Mouse (Mus musculus): ENCODE measurements around the gene Mpv17l2. TPM values are rescaled to one million over a fixed set of nuclear protein-coding genes. Genes with fewer than 3 reads are reported as not detected.

The Mpv17l2 gene
- polyA plus RNA-seq, 1 experiment = 17.7 TPM

DNA sequence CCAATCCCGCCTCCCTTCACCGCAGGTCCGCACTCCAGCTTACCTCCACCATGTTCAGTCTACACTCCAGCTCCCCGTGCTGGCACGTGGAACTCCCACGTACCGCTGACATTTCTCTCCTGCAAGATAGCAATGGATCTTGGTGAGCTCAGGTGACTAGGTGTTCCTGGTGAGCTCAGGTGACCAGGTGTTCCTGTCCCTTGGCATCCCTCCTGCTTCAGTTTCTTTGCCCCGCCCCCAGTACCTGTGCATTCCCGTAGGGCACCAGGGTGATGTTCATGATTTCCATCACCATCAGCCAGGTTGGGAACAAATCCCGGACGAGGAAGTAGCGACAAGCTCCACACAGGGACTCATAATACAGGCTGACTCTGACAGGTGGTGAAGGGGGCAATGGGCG lies 3.9 kb upstream of the Mpv17l2 start:
- no peak overlapping the region for H3K9ac ChIP-seq (ENCODE audit: low read depth, poor library complexity, severe bottlenecking)
- TF ChIP-seq CTCF (IDR thresholded peaks at IDR 0.05; ENCODE audit: low read depth, low read length) = no peak
- TF ChIP-seq POLR2A (IDR thresholded peaks at IDR 0.05; ENCODE audit: insufficient read depth, low read length) = no peak
- no peak for TF ChIP-seq EP300 (IDR thresholded peaks at IDR 0.05; ENCODE audit: insufficient read depth, low read depth, low read length)
- peaks cover 2% of the 10 kb centered on the region for H3K4me1 ChIP-seq (ENCODE audit: control insufficient read depth, insufficient read depth, low read length)
- H3K36me3 ChIP-seq (ENCODE audit: control insufficient read depth, insufficient read depth, low read length, poor library complexity, severe bottlenecking) = peaks cover 13% of the 10 kb centered on the region
- H3K4me3 ChIP-seq (ENCODE audit: low read depth, low read length) = no peak overlapping the region
- no peak overlapping the region for H3K27ac ChIP-seq (ENCODE audit: insufficient read depth, low read length)
- H3K9me3 ChIP-seq (replicated peaks; ENCODE audit: control insufficient read depth, insufficient read depth, low read length, poor library complexity, severe bottlenecking) = no peaks in the 10 kb centered on the region
- H3K27me3 ChIP-seq (ENCODE audit: control insufficient read depth, insufficient read depth, low read length, poor library complexity, severe bottlenecking) = no peaks in the 10 kb centered on the region

DNA sequence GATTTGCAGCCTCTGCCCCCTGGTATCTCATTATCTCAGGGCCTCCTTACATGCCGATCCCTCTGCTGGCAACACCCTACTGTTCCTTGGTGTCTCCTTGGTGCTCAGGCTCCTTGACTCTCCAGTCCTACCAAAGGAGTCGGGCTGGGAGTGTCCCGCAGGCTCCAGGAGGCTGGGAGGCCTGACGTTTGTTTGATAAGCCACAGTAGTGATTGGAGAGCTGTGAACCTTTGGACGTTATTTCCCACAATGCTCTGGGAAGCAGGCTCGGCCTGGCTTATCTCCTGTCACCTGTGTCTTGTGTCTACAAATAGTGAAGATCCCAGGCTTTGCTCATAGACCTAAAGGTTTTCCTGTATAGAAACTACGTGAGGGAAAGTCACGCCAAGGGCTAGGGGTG lies 3.3 kb upstream of the Mpv17l2 start:
- peaks cover 4% of the 10 kb centered on the region for H3K4me1 ChIP-seq (ENCODE audit: control insufficient read depth, insufficient read depth, low read length)
- no peaks in the 10 kb centered on the region for H3K9me3 ChIP-seq (replicated peaks; ENCODE audit: control insufficient read depth, insufficient read depth, low read length, poor library complexity, severe bottlenecking)
- H3K27ac ChIP-seq (ENCODE audit: insufficient read depth, low read length) = no peak overlapping the region
- peaks cover 13% of the 10 kb centered on the region for H3K36me3 ChIP-seq (ENCODE audit: control insufficient read depth, insufficient read depth, low read length, poor library complexity, severe bottlenecking)
- no peak overlapping the region for H3K9ac ChIP-seq (ENCODE audit: low read depth, poor library complexity, severe bottlenecking)
- H3K4me3 ChIP-seq (ENCODE audit: low read depth, low read length) = no peak overlapping the region
- no peaks in the 10 kb centered on the region for H3K27me3 ChIP-seq (ENCODE audit: control insufficient read depth, insufficient read depth, low read length, poor library complexity, severe bottlenecking)
- no peak for TF ChIP-seq CTCF (IDR thresholded peaks at IDR 0.05; ENCODE audit: low read depth, low read length)
- TF ChIP-seq EP300 (IDR thresholded peaks at IDR 0.05; ENCODE audit: insufficient read depth, low read depth, low read length) = no peak
- no peak for TF ChIP-seq POLR2A (IDR thresholded peaks at IDR 0.05; ENCODE audit: insufficient read depth, low read length)

- Histone ChIP-seq H3K4me3 (ENCODE audit: low read depth, low read length) (no peak overlapping the region), H3K36me3 (ENCODE audit: control insufficient read depth, insufficient read depth, low read length, poor library complexity, severe bottlenecking) (peaks cover 13% of the 10 kb centered on the region), H3K27me3 (ENCODE audit: control insufficient read depth, insufficient read depth, low read length, poor library complexity, severe bottlenecking) (no peaks in the 10 kb centered on the region), H3K9me3 (replicated peaks; ENCODE audit: control insufficient read depth, insufficient read depth, low read length, poor library complexity, severe bottlenecking) (no peaks in the 10 kb centered on the region), H3K9ac (ENCODE audit: low read depth, poor library complexity, severe bottlenecking) (no peak overlapping the region), H3K27ac (ENCODE audit: insufficient read depth, low read length) (no peak overlapping the region), H3K4me1 (ENCODE audit: control insufficient read depth, insufficient read depth, low read length) (peaks cover 4% of the 10 kb centered on the region)
- no peak for TF ChIP-seq CTCF (IDR thresholded peaks at IDR 0.05; ENCODE audit: low read depth, low read length)
- TF ChIP-seq EP300 (IDR thresholded peaks at IDR 0.05; ENCODE audit: insufficient read depth, low read depth, low read length) = no peak
- TF ChIP-seq POLR2A (IDR thresholded peaks at IDR 0.05; ENCODE audit: insufficient read depth, low read length) = no peak
Observed at GRCm38 (mm10) chr8:70763354-70763753, 2.6 kb upstream of the Mpv17l2 start.

GRCm38 (mm10) chr8:70762118-70762517 lies 1.4 kb upstream of the Mpv17l2 start:
- H3K9ac ChIP-seq (ENCODE audit: low read depth, poor library complexity, severe bottlenecking) = no peak overlapping the region
- peak overlapping the region; percentile 42 for H3K27ac ChIP-seq (ENCODE audit: insufficient read depth, low read length)
- peaks cover 13% of the 10 kb centered on the region for H3K36me3 ChIP-seq (ENCODE audit: control insufficient read depth, insufficient read depth, low read length, poor library complexity, severe bottlenecking)
- H3K27me3 ChIP-seq (ENCODE audit: control insufficient read depth, insufficient read depth, low read length, poor library complexity, severe bottlenecking) = no peaks in the 10 kb centered on the region
- peaks cover 2% of the 10 kb centered on the region for H3K4me1 ChIP-seq (ENCODE audit: control insufficient read depth, insufficient read depth, low read length)
- no peaks in the 10 kb centered on the region for H3K9me3 ChIP-seq (replicated peaks; ENCODE audit: control insufficient read depth, insufficient read depth, low read length, poor library complexity, severe bottlenecking)
- H3K4me3 ChIP-seq (ENCODE audit: low read depth, low read length) = no peak overlapping the region
- TF ChIP-seq EP300 (IDR thresholded peaks at IDR 0.05; ENCODE audit: insufficient read depth, low read depth, low read length) = no peak
- TF ChIP-seq POLR2A (IDR thresholded peaks at IDR 0.05; ENCODE audit: insufficient read depth, low read length) = no peak
- no peak for TF ChIP-seq CTCF (IDR thresholded peaks at IDR 0.05; ENCODE audit: low read depth, low read length)

DNA sequence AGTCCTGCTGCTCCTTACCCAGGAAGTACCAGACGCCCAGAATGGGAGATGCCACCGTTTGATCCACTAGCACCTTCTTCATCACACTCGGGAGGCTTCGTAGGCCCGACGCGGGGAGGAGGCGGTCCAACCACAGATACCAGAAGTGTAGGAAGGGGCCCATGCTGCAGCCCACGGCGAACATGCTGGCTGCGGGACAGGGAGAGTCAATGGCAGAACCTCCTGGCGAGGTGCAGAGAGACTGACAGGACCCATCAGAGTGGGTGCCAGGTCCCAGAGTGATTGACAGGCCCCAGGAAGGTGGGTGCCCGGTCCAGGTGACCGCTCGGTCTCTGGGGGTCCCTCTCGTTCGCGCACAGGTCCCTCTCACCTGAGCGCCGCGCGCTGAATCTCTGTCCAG lies 396 bp downstream of the Mpv17l2 start:
- Histone ChIP-seq H3K27me3 (ENCODE audit: control insufficient read depth, insufficient read depth, low read length, poor library complexity, severe bottlenecking) (no peaks in the 10 kb centered on the region), H3K9me3 (replicated peaks; ENCODE audit: control insufficient read depth, insufficient read depth, low read length, poor library complexity, severe bottlenecking) (no peaks in the 10 kb centered on the region), H3K4me3 (ENCODE audit: low read depth, low read length) (peak overlapping the region; percentile 77), H3K4me1 (ENCODE audit: control insufficient read depth, insufficient read depth, low read length) (peaks cover 5% of the 10 kb centered on the region), H3K9ac (ENCODE audit: low read depth, poor library complexity, severe bottlenecking) (peak overlapping the region; percentile 70), H3K36me3 (ENCODE audit: control insufficient read depth, insufficient read depth, low read length, poor library complexity, severe bottlenecking) (peaks cover 17% of the 10 kb centered on the region), H3K27ac (ENCODE audit: insufficient read depth, low read length) (no peak overlapping the region)
- no peak for TF ChIP-seq CTCF (IDR thresholded peaks at IDR 0.05; ENCODE audit: low read depth, low read length)

DNA sequence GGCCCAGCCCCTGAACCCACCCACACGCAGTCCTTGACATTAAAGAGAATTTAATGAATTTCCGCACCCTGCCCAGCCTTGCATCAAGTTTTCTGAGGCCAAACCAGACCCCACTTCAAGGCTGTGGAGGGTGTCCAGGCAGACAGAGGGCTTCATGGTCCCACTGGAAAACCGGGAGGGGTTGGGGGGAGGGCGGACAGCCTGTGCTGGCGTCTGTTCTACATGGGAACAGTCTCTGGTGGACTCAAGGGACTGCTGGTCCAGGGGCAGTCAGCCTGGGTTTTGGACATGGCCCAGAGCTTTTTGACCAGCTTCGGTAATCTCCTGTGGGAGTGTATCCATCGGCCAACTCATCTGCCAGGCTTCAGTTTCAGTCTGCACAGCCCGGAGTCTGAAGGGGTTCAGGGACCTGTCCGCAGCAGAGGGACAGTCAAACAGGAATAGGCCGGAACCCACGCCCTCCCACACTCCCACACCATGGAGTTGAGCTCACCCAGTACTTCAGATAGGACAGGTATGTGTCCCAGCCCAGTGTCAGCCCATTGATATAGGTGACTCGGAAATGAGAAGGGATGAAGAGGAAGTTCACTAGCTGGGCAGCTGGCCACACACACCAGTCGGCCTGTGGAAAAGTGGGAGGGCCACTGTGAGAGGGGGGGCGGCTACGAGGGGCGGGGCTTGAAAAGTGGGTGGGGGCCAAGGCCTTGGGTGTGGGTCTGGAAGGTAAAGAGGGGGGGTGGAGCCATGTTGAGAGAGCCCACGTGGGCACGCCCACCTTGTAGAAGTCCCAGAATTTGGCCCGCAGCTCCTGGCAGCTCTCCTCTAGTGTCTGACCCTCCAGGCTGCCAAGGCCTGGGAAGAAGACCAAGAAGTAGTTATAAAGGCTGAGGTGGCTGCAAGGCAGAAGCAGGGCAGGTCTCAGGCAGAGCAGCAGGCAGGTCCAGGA lies 1.9 kb downstream of the Mpv17l2 start:
- Histone ChIP-seq H3K36me3 (ENCODE audit: control insufficient read depth, insufficient read depth, low read length, poor library complexity, severe bottlenecking) (peaks cover 14% of the 10 kb centered on the region), H3K27ac (ENCODE audit: insufficient read depth, low read length) (no peak overlapping the region), H3K27me3 (ENCODE audit: control insufficient read depth, insufficient read depth, low read length, poor library complexity, severe bottlenecking) (no peaks in the 10 kb centered on the region), H3K4me1 (ENCODE audit: control insufficient read depth, insufficient read depth, low read length) (peaks cover 5% of the 10 kb centered on the region), H3K9ac (ENCODE audit: low read depth, poor library complexity, severe bottlenecking) (no peak overlapping the region), H3K9me3 (replicated peaks; ENCODE audit: control insufficient read depth, insufficient read depth, low read length, poor library complexity, severe bottlenecking) (no peaks in the 10 kb centered on the region), H3K4me3 (ENCODE audit: low read depth, low read length) (no peak overlapping the region)
- TF ChIP-seq CTCF (IDR thresholded peaks at IDR 0.05; ENCODE audit: low read depth, low read length) (no peak), POLR2A (IDR thresholded peaks at IDR 0.05; ENCODE audit: insufficient read depth, low read length) (no peak), EP300 (IDR thresholded peaks at IDR 0.05; ENCODE audit: insufficient read depth, low read depth, low read length) (no peak)

All from ES-Bruce4 (cell line).